Mouse (Mus musculus): ENCODE measurements around the gene Mycl. TPM values are rescaled to one million over a fixed set of nuclear protein-coding genes. Genes with fewer than 3 reads are reported as not detected.

Gene Mycl
- total and polyA plus RNA-seq, 2 experiments from 2014 or later: 0.12 to 14.7 TPM

GRCm38 (mm10) chr4:122981930-122982329 lies 13.5 kb upstream of the Mycl start:
- H3K9me3 ChIP-seq (replicated peaks; ENCODE audit: control insufficient read depth, low read length): no peaks in the 10 kb centered on the region
- WGBS: 63% methylated on average over 3 of the region's 3 CpGs
- no peaks in the 10 kb centered on the region for H3K36me3 ChIP-seq (replicated peaks; ENCODE audit: control insufficient read depth, insufficient read depth, low read length)
- H3K4me3 ChIP-seq (ENCODE audit: low read depth, low read length): no peak overlapping the region
- no peak overlapping the region for H3K9ac ChIP-seq (replicated peaks; ENCODE audit: low read depth, low read length)
- H3K4me1 ChIP-seq (ENCODE audit: control insufficient read depth, insufficient read depth): no peaks in the 10 kb centered on the region
- DNase-seq (ENCODE audit: low spot score) (no peak), ATAC-seq (ENCODE audit: insufficient read depth, low read depth) (no peak)
- no peak overlapping the region for H3K27ac ChIP-seq (ENCODE audit: low read depth)
- peaks cover 11% of the 10 kb centered on the region for H3K27me3 ChIP-seq (ENCODE audit: control insufficient read depth, insufficient read depth, low read length)
- no peak overlapping the region for H3K4me2 ChIP-seq (ENCODE audit: low read depth, low read length)
- no peak for TF ChIP-seq EP300 (IDR thresholded peaks at IDR 0.05; ENCODE audit: low read depth)
- no peak for TF ChIP-seq CTCF (IDR thresholded peaks at IDR 0.05; ENCODE audit: low read depth)

- Histone ChIP-seq H3K27ac (ENCODE audit: low read depth) (no peak overlapping the region), H3K36me3 (replicated peaks; ENCODE audit: control insufficient read depth, insufficient read depth, low read length) (no peaks in the 10 kb centered on the region), H3K4me3 (ENCODE audit: low read depth, low read length) (no peak overlapping the region), H3K4me1 (ENCODE audit: control insufficient read depth, insufficient read depth) (no peaks in the 10 kb centered on the region), H3K27me3 (ENCODE audit: control insufficient read depth, insufficient read depth, low read length) (peaks cover 11% of the 10 kb centered on the region), H3K9ac (replicated peaks; ENCODE audit: low read depth, low read length) (no peak overlapping the region), H3K9me3 (replicated peaks; ENCODE audit: control insufficient read depth, low read length) (no peaks in the 10 kb centered on the region), H3K4me2 (ENCODE audit: low read depth, low read length) (no peak overlapping the region)
- no peak for TF ChIP-seq CTCF (IDR thresholded peaks at IDR 0.05; ENCODE audit: low read depth)
- no peak for TF ChIP-seq EP300 (IDR thresholded peaks at IDR 0.05; ENCODE audit: low read depth)
- no peak for DNase-seq (ENCODE audit: low spot score)
- no peak for ATAC-seq (ENCODE audit: insufficient read depth, low read depth)
- 69% methylated on average over 3 of the region's 3 CpGs for WGBS
Observed at GRCm38 (mm10) chr4:122982537-122982936, 12.9 kb upstream of the Mycl start.

- H3K36me3 ChIP-seq (replicated peaks; ENCODE audit: control insufficient read depth, insufficient read depth, low read length): no peaks in the 10 kb centered on the region
- TF ChIP-seq CTCF (IDR thresholded peaks at IDR 0.05; ENCODE audit: low read depth) (no peak), EP300 (IDR thresholded peaks at IDR 0.05; ENCODE audit: low read depth) (no peak)
- WGBS: 22% methylated on average over 17 of the region's 17 CpGs
- no peak overlapping the region for H3K27ac ChIP-seq (ENCODE audit: low read depth)
- DNase-seq (ENCODE audit: low spot score) (no peak), ATAC-seq (ENCODE audit: insufficient read depth, low read depth) (no peak)
- peak overlapping the region; percentile 35; the same call in 1 of the 2 replicates for H3K4me2 ChIP-seq (ENCODE audit: low read depth, low read length)
- H3K4me1 ChIP-seq (ENCODE audit: control insufficient read depth, insufficient read depth): no peaks in the 10 kb centered on the region
- no peak overlapping the region for H3K9ac ChIP-seq (replicated peaks; ENCODE audit: low read depth, low read length)
- H3K27me3 ChIP-seq (ENCODE audit: control insufficient read depth, insufficient read depth, low read length): peaks cover 11% of the 10 kb centered on the region
- peak overlapping the region; percentile 3; the same call in 1 of the 2 replicates for H3K4me3 ChIP-seq (ENCODE audit: low read depth, low read length)
- no peaks in the 10 kb centered on the region for H3K9me3 ChIP-seq (replicated peaks; ENCODE audit: control insufficient read depth, low read length)
Observed at GRCm38 (mm10) chr4:122983486-122984261, 11.8 kb upstream of the Mycl start.

GRCm38 (mm10) chr4:122985110-122985509 lies 10.3 kb upstream of the Mycl start:
- H3K4me2 ChIP-seq (ENCODE audit: low read depth, low read length): no peak overlapping the region
- H3K9me3 ChIP-seq (replicated peaks; ENCODE audit: control insufficient read depth, low read length): no peaks in the 10 kb centered on the region
- peaks cover 11% of the 10 kb centered on the region for H3K27me3 ChIP-seq (ENCODE audit: control insufficient read depth, insufficient read depth, low read length)
- no peak overlapping the region for H3K27ac ChIP-seq (ENCODE audit: low read depth)
- DNase-seq (ENCODE audit: low spot score) (peak; percentile 81), ATAC-seq (ENCODE audit: insufficient read depth, low read depth) (peak; percentile 90)
- TF ChIP-seq EP300 (IDR thresholded peaks at IDR 0.05; ENCODE audit: low read depth) (no peak), CTCF (IDR thresholded peaks at IDR 0.05; ENCODE audit: low read depth) (peak; percentile 92)
- no peak overlapping the region for H3K4me3 ChIP-seq (ENCODE audit: low read depth, low read length)
- WGBS: 17% methylated on average over 8 of the region's 8 CpGs
- H3K9ac ChIP-seq (replicated peaks; ENCODE audit: low read depth, low read length): no peak overlapping the region
- H3K4me1 ChIP-seq (ENCODE audit: control insufficient read depth, insufficient read depth): no peaks in the 10 kb centered on the region
- no peaks in the 10 kb centered on the region for H3K36me3 ChIP-seq (replicated peaks; ENCODE audit: control insufficient read depth, insufficient read depth, low read length)

GRCm38 (mm10) chr4:122987421-122987820 lies 8.0 kb upstream of the Mycl start:
- H3K36me3 ChIP-seq (replicated peaks; ENCODE audit: control insufficient read depth, insufficient read depth, low read length): no peaks in the 10 kb centered on the region
- 42% methylated on average over 4 of the region's 4 CpGs for WGBS
- H3K9me3 ChIP-seq (replicated peaks; ENCODE audit: control insufficient read depth, low read length): peaks cover 7% of the 10 kb centered on the region; the same call in 1 of the 2 replicates
- no peak overlapping the region for H3K4me3 ChIP-seq (ENCODE audit: low read depth, low read length)
- no peak overlapping the region for H3K27ac ChIP-seq (ENCODE audit: low read depth)
- H3K27me3 ChIP-seq (ENCODE audit: control insufficient read depth, insufficient read depth, low read length): peaks cover 11% of the 10 kb centered on the region
- DNase-seq (ENCODE audit: low spot score): no peak
- ATAC-seq (ENCODE audit: insufficient read depth, low read depth): no peak
- no peak overlapping the region for H3K4me2 ChIP-seq (ENCODE audit: low read depth, low read length)
- TF ChIP-seq EP300 (IDR thresholded peaks at IDR 0.05; ENCODE audit: low read depth) (no peak), CTCF (IDR thresholded peaks at IDR 0.05; ENCODE audit: low read depth) (no peak)
- no peak overlapping the region for H3K9ac ChIP-seq (replicated peaks; ENCODE audit: low read depth, low read length)
- H3K4me1 ChIP-seq (ENCODE audit: control insufficient read depth, insufficient read depth): no peaks in the 10 kb centered on the region

Measured in heart, postnatal 0 days (tissue).